Mouse (Mus musculus) 3134 (cell line): ENCODE data around the gene Fah.

Experiments used
- DNase-seq: peaks from one replicate; pipeline ENCODE4 v3.0.0-alpha.2; 2011; ENCODE audit warnings: low spot score; ENCODE audit not compliant: insufficient read length; ENCODE audit errors: extremely low read depth

Fah gene

GRCm38 (mm10) chr7:84596002-84596401 lies 10.5 kb downstream of the Fah start:
- DNase-seq = no peak

GRCm38 (mm10) chr7:84594917-84595303 lies 11.6 kb downstream of the Fah start:
- DNase-seq = no peak

- peak; percentile 37 for DNase-seq
Measured at GRCm38 (mm10) chr7:84594087-84594916, 12.2 kb downstream of the Fah start.

GRCm38 (mm10) chr7:84591347-84591746 lies 15.2 kb downstream of the Fah start:
- DNase-seq = no peak

- no peak for DNase-seq
Measured at GRCm38 (mm10) chr7:84590622-84591021, 15.9 kb downstream of the Fah start.

GRCm38 (mm10) chr7:84587101-84587783 lies 19.3 kb downstream of the Fah start:
- DNase-seq = no peak

GRCm38 (mm10) chr7:84586360-84587100 lies 20.0 kb downstream of the Fah start:
- no peak for DNase-seq

GRCm38 (mm10) chr7:84585086-84585485 lies 21.4 kb downstream of the Fah start:
- DNase-seq = no peak

GRCm38 (mm10) chr7:84579769-84580168 lies 26.8 kb downstream of the Fah start:
- no peak for DNase-seq

GRCm38 (mm10) chr7:84578841-84579240 lies 27.7 kb downstream of the Fah start:
- no peak for DNase-seq

GRCm38 (mm10) chr7:84577034-84577433 lies 29.5 kb downstream of the Fah start:
- peak; percentile 20 for DNase-seq

GRCm38 (mm10) chr7:84566200-84566599 lies 40.3 kb downstream of the Fah start:
- peak; percentile 47 for DNase-seq

GRCm38 (mm10) chr7:84564236-84564635 lies 42.3 kb downstream of the Fah start:
- no peak for DNase-seq

- DNase-seq = no peak
Measured at GRCm38 (mm10) chr7:84560500-84560899, 46.0 kb downstream of the Fah start.

- peak; percentile 21 for DNase-seq
Measured at GRCm38 (mm10) chr7:84557332-84557731, 49.2 kb downstream of the Fah start.

GRCm38 (mm10) chr7:84555294-84555693 lies 51.2 kb downstream of the Fah start:
- DNase-seq = no peak

GRCm38 (mm10) chr7:84551472-84551871 lies 55.0 kb downstream of the Fah start:
- DNase-seq = no peak

GRCm38 (mm10) chr7:84546667-84547066 lies 59.9 kb downstream of the Fah start:
- DNase-seq = peak; percentile 72

GRCm38 (mm10) chr7:84544946-84545345 lies 61.6 kb downstream of the Fah start:
- no peak for DNase-seq
